Mouse (Mus musculus) spleen, adult 2 months (tissue): ENCODE measurements around the gene Gng8.

Source experiments
- CTCF ChIP-seq: fragments of 200-500 bp; IDR thresholded peaks from 2 replicates; pipeline ENCODE4 v1.5.1; 2011; ENCODE audit warnings: mild to moderate bottlenecking, inconsistent platforms; ENCODE audit not compliant: insufficient read depth, insufficient read length, insufficient replicate concordance; ENCODE audit errors: extremely low read depth
- POLR2A ChIP-seq: fragments of 200-500 bp; IDR thresholded peaks from 2 replicates; pipeline ENCODE4 v1.6.1; 2011; ENCODE audit warnings: low read depth, low read length, inconsistent platforms

DNA sequence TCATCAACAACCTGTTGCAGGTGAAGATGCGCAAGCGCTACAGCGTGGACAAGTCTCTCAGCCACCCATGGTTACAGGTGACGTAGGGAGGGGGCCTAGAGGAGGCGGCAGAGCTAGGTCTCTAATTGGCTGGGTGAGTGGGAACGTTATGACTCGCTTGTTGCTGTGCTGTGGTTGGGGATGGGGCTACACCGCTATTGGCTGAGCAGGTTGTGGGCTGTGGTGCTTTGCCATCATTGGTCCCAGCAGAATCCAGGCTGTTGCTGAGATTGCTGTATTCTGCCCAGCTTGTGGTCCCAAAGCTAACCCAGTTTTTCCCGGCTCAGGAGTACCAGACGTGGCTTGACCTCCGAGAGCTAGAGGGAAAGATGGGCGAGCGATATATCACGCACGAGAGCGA is 22.1 kb upstream of the Gng8 start:
- TF ChIP-seq CTCF (no peak), POLR2A (no peak)
